Mouse (Mus musculus): ENCODE results near the gene Cactin.

DNA sequence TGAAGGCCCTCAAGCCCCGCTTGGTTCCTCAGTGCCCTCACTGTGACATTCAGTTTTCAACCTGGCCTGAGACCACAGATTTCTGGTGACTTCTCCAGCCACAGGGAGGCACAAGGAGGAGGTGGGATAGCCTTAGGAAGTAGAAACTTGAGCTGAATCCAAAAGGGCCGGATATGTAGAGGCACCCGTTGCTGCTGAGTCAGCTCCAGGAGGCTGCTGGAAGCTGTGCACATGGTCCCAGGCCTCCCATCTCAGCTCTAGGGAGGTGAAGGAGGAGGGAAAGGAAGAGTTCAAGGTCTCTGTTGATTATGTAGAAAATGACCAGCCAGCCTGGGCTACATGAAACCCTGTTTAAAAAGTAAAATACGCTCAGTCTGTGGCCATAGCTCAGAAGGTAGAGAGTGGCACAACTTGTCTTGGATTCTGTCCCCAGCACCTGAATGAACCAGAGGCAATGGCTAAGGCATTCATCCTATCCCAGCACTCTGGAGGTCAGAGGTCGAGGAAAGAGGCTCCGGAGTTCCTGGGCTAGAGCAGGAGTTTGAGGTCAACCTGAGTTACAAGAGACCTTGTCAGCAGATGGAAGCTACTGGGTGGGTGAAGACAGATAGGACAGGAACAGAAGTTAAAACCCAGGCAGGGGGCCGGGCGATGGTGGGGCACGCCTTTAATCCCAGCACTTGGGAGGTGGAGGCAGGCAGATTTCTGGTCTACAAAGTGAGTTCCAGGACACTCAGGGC is 34.0 kb downstream of the Cactin start:
- TF ChIP-seq CTCF (IDR thresholded peaks at IDR 0.05; ENCODE audit: control insufficient read depth, insufficient read depth, insufficient read length) (no peak), MYOG (IDR thresholded peaks at IDR 0.05; ENCODE audit: control insufficient read depth, extremely low read depth, insufficient read length) (no peak), FOSL1 (IDR thresholded peaks at IDR 0.05; ENCODE audit: insufficient read depth, low read length, poor library complexity, severe bottlenecking) (no peak)
